Mouse (Mus musculus) adrenal gland, postnatal 25 days (tissue): ENCODE measurements around the gene Ptdss2. TPM values are rescaled to one million over a fixed set of nuclear protein-coding genes. Genes with fewer than 3 reads are reported as not detected.

ENCODE experiments used
- DNase-seq: peaks from one replicate; pipeline ENCODE4 v3.0.0; 2021; ENCODE audit warnings: mixed read lengths
- total RNA-seq: library from RNA; stranded (reverse); gene quantifications from 2 replicates; pipeline ENCODE4 v1.2.3, GENCODE M21; 2021

The Ptdss2 gene
- total RNA-seq, 1 experiment from 2014 or later, result 48.2 TPM

DNA sequence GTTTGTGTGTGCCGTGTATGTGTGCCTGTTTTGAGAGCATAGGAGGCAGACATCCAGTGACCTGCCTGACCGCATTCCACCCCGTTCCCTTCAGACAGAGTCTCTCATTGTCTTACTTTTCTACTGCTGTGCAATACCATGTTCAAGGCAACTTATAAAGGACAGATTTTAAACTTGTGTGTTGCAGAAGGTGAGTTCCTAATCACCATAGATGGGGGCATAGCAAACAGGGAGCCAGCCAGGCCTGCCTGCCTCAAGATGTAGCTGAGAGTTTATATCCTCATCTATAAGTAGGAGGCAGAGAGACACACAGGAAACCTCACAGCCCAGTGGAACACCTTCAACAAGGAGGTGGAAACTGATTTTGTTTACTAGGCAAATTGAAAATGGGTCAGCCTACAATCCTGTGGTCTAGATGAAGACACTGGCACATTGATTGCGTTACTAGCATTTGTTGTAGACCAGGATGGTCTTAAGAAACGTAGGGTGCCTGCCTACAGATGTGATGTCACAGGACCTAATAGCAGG lies 51.2 kb downstream of the Ptdss2 start:
- DNase-seq, result no peak

DNA sequence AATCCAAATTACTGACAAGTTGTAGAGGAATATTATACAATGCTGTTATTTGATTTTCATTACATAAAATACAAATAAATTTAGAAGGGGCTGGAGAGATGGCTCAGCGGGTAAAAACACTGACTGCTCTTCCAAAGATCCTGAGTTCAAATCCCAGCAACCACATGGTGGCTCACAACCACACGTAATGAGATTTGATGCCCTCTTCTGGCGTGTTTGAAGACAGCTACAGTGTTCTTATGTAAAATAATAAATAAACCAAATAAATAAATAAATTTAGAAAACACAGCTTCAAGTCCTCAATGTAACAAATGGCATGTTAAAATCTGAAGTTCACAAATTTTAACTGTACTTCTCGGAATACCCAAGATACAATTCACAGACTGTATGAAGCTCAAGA lies 52.9 kb downstream of the Ptdss2 start:
- no peak for DNase-seq

DNA sequence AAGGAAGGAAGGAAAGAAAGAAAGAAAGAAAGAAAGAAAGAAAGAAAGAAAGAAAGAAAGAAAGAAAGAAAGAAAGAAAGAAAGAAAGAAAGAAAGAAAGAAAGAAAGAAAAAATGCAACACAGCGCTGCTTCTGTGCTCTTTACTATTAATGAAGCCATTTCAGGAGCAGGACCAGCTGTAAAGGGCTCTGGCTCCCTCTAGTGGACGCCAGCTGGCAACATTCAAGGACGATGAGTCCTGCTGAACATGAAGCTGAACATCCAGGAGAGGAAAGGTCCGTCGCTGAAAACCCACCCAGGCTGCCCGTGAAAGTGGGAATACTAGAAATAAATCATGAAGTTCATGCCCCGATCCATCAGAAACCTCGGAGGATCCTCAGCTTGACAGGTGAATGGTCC lies 54.0 kb downstream of the Ptdss2 start:
- peak; percentile 88 for DNase-seq

DNA sequence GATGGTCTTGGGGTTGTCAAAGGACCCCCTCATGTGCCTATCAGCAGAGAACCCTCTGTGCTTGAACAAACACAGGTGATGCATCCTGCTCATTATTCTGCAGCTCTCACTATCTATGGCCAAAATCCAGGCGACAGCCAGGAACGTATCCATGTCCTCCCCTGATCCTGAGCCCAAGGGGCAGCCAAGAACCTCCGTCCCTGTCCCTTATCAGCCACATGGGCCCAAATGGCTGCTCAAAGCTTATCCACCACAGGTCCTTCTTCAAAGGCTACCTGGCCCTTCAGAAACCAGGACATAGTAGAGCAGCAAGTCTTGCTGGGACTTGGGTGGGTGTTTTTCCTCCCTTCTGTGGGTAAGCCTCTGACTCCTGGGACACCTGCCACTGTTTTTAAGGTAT lies 66.0 kb downstream of the Ptdss2 start:
- no peak for DNase-seq

DNA sequence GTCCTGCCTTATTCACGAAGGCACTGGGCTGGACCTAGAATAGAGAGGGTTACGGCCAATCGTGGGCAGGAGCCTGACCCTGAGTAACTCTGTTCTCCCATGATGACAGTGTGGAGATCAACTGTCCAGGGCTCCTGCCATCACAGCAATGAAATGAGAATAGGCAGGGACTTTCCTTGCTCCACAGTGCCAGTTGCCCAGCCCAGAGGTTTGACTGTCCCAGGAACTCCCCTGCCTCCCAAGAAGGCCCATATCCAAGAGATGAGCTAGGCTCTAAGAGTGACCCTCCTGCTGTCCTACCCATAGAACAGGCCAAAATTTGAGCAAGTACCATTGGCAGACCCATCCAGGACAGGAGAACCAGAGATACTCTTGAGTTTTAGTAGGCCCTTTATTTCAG lies 66.6 kb downstream of the Ptdss2 start:
- no peak for DNase-seq

DNA sequence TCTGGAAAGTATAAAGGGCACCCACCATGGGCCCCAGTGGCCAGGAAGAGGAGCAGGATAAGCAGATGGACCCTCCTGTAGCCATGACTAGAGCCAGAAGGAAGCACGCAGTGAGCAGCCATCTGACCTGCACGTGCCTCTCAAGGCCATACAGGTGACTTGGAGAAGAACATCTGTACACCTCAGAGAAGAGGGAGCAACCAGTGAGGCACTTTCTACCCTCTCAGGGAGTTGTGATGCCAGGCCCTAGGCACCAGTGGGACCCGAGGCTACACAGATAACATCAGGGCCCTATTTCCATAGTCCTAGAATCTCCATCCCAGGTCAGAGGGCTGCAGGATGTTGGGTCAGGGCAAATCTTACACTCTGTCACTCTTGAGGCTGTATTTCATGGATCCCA lies 68.0 kb downstream of the Ptdss2 start:
- DNase-seq, result no peak

DNA sequence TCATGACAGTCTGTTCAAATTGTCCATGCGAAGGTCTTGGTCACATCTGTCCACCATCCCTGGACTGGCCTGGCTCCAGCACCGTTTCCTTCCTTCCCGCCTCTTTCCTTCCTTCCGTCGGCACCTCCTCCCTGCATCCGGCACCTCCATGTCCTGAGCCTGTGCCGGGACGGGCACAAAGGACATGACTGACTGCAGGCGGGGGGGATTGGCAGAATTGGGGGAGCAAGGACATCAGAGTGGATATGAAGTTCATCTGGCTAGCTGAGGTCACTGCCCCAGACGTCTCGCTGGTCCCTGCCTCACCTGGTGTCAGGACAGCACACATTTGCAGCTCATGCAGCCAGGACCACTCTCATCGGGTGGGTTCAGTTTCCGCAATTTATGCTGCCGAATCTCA lies 68.9 kb downstream of the Ptdss2 start:
- no peak for DNase-seq

DNA sequence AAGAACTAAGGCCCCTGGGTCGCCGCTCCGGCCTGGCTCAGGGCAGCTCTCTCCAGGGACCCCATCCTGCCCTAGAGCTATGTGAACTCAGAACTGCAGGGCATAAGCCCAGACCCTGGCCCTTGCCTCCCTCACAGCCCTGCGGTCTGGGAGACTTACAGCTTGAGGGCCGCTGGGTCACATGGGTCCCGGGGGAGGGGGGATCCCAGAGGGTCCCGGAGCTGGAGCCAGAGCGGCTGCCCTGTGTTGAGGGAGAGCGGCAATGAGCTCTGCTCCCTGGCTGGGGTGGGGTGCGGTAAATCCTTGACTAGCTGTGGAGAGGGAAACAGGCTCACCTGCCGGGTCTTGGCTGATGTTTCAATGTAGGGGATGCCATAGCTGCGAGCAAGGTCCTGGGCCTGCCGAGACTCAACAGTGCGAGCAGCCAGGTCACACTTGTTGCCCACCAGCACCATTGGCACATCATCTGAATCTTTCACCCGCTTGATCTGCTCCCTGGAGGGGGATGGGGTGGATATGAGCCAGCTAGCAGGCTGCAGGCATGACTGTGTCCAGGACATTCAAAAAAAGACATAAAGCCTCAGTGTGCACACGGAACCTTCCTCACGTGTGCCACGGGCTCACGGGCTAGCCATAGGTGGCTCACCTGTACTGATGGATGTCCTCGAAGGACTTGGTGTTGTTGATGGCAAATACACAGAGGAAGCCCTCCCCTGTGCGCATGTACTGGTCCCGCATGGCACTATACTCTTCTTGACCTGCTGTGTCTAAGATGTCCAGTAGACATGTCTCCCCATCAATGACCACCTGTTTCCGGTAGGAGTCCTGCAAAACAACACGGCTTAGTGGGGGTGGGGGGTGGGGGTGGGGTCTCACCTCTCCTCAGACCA lies 69.9 kb downstream of the Ptdss2 start:
- DNase-seq, result no peak

DNA sequence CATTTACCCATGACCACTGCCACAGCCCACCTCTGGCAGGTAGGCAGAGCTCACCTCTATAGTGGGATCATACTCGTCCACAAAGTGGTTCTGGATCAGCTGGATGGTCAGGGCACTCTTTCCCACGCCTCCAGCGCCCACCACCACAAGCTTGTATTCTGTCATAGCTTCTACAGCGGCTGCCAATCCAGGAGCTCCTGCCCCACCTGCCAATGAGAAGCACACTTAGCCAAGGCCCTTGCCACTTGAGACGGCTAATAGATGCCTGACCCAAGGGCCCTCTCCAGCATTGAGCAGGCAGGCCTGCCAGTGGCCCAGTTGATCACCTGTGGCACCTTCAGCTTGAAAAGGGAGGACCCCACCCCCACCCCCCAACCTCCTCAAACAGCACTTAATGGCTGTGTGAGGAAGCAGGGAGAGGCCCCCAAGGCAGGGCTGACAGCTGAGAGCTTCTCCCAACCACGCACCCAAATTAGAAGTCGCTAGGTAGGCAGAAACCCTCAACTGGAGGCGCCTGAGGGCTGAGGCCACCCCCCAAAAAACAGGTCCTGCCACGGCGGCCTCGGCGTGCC lies 70.7 kb downstream of the Ptdss2 start:
- no peak for DNase-seq

DNA sequence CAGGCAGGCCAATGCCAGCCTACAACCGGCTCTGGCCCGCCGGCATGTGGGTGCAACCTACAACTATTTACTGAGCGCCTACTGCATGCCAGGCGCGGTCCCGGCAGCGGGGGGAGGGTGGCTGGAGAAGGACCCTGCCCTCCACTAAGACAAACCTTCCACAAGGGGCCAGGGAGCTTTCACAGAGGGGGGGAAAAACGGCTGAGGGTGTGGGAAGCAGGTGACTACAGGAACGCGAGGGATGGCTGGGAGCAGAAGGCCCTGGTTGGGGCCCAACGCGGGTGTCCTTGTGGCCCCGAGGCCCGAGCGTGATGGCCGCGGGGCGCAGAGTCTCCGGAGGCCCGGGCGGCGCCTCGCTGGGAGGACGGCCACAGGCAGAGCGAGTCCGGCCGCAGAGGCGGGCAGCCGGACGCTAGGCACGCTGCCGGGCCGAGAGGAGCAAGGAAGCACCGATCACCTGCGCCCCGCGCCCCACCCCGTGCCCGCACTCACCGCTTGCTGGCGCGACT lies 71.2 kb downstream of the Ptdss2 start:
- DNase-seq, result peak; percentile 64

DNA sequence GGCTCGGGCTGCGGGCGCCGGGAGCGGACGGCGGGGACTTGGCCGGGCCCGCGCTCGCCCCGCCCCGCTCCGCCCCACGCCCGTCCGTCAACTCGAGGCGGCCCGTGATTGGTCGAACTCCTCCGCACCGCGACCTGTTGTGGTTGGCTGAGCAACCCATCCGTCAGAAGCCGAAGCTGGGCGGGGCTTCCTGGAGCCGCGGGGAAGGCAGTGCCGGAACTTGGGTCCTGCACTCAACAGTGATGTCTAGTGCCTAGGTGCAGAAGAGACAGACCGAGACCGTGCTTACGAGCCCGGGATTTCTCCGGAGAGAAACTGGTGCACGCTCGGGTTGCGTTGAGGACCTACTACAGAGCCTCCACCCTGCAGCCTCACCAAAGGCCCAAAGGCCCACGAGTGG lies 71.8 kb downstream of the Ptdss2 start, which contains the start of the genes Hras and Lrrc56:
Gene Hras, minus strand, starts transcription at position 58 of the 400 bp plus-strand sequence.
Gene Lrrc56, plus strand, starts transcription at position 210 of the 400 bp plus-strand sequence.
- DNase-seq, result peak; percentile 98

DNA sequence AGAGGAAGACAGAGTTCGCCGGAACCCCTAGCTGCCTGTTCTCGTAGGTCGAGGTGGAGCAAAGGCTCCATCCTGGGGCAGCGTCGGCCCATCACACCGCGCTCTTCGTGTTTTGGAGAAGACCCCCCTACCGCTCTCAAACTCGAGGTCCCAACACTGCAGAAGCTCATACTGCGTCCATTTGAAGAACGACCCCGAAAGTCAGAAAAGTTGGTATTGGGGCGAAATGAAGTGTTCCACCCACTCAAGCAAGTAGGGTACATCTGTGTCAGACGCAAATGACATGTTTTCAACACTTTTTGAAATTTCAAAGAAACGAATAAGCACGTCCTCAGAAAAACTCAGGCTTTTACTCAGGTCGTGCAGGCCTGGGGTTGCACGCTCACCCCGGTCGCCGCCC lies 72.2 kb downstream of the Ptdss2 start:
- DNase-seq, result no peak

DNA sequence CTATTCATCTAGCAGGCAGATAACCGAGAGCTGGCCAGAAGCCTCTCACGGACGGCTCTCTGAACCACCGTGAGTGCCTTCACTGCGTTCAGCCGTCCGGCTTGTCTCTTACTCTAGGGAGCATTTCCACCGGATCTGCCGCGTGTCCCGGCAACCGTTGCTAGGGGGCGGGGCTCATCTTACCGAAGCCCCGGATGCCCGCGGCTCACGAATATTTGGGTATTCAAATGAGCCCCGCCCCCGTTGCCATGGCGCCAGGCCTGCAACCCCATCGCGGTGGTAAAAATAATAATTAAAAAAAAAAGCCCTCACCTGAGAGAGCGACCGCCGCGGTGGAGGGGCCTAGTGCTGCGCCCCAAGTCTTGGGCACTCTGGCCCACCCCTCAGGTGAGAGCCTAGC lies 72.6 kb downstream of the Ptdss2 start:
- peak; percentile 91 for DNase-seq

DNA sequence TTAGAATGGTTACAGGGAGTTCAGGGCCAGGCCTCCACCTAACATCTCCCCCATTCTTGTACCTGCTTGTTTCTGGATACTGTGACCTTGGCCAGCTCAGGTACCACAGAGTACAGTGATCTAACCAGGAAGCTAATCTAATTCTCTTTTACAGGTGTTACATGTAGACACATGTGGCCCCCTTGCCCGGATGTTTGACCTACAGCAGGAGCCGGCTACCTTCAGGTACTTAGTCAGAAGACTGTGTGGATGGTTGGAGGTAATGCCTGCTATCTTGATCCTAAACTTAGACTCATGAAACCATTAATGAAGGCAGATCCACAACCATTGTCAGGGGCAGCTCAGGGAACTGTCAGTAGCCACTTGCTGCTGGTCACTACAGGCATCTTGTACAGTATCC lies 73.6 kb downstream of the Ptdss2 start:
- no peak for DNase-seq

DNA sequence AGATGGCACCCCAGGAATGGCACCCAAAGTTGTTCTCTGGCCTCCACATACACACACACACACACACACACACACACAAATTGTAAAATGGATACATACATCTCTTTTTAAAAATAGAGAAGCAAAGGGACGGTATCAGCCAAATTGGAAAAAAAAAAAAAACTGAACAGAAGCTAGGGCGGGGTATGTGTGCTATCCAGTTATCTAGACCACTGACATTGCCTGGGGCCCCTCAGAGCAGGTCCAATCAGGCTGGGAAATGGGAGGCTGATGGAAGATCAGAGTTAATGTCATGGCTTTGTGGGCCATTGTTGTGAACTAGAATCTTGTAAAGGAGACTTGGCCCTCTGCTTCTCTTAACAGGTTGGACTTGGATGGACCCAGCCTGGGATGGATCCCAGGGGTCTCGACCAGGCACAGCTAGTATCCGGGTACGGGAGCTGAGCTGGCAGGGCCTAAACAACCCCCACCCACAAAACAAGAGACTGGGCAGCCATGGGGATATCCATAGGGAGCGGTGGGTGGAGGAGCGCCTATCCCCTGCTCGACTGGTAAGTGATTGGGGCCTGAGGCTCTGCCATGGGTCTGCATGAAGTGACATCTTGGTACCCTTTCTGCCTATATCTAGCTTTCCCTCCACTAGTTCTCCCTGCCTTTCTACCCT lies 74.6 kb downstream of the Ptdss2 start:
- DNase-seq, result no peak

DNA sequence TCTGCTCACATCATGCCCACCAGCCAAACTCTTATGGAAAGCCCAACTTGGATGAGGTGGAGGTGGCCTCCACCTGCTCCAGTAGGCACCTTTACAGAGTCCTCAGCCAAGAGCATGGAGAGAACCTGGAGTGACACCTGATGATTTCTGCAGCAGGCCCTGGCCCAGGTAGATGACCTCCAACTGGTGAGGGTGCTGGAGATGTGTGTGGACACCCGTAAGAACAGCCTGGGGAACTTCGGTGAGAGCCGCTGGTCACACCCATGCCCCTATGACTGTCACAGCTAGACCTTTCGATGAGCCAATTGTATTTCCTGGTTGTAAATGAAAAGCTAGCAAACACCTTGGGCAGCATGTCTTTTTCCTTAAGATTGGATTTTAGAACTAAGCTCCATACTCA lies 75.9 kb downstream of the Ptdss2 start:
- no peak for DNase-seq

DNA sequence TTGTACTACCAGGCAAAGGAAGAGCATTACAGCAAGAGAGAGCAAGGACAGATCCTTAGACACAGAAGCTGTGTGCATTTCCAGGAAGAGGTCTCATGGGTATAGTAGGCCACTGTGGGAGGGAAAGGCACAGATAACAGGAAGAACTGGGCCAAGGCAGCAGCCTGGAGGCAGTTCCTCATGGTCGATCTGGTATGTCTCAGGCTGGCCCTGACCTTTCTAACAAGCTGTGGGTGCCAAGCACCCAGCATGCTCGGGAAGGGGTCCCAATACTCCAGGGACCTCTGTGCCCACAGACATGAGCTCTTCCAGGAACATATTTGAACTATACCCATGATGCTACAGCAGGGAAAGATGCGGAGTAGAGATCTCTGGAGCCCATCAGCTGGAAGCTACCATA lies 82.4 kb downstream of the Ptdss2 start:
- DNase-seq, result no peak

DNA sequence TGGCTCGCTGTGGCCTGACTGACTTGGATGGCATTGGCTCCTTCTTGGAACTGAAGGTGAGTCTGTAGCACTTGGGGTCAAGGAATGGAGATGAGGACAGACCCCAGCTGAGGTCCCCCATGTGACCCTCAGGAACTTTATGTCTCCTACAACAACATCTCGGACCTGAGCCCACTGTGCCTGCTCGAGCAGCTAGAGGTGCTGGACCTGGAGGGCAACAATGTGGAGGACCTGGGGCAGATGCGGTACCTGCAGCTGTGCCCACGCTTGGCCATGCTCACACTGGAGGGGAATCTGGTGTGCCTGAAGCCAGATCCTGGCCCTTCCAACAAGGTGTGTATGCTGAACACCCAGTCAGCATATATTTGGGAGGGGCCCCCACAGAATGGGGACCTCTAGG lies 83.3 kb downstream of the Ptdss2 start:
- no peak for DNase-seq

DNA sequence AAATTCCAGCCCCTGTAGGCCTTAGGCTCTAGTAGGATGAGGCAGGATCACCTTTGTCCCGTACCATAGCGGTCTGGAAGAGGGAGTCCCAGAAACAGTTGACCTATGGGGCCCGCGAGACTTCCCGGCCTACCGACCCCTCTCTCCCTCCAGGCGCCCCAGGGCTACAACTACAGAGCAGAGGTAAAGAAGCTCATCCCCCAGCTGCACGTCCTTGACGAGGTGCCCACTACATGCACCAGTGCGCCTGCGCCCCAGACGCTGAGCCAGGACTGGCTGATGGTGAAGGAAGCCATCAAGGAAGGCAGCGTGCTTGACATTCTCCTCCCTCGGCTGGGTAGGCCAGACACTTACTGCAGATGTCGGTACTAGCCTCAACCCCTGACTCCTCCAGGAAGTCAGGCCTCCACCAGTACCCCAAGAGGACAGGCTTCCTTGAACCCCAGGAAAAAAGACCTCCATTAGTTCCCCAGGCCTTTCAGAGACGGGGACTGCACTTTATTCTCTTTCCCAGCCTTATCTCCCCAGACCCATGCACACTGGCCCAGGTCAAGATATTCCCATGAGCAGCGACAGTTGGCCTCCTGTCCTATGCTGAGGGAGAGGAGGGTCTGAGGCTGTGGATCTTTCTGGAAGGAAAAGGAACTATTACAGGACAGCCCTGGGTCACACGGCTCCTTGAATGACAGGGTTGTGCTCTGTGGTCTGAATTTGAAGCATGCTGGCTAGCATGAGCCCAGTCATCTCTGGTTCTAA lies 84.2 kb downstream of the Ptdss2 start:
- DNase-seq, result no peak
